Mouse (Mus musculus) fat pad, adult 2 months (tissue): ENCODE measurements around the gene Hal.
"Not testable (repeated sequence)": the region's sequence is repeated elsewhere in the genome, so short reads cannot be mapped to it uniquely, and the experiment has no call there.

Experiments
- DNase-seq: peaks from one replicate; pipeline ENCODE4 v3.0.0-alpha.2; 2011; ENCODE audit warnings: low read depth, low spot score; ENCODE audit errors: extremely low read depth

The Hal gene

DNA sequence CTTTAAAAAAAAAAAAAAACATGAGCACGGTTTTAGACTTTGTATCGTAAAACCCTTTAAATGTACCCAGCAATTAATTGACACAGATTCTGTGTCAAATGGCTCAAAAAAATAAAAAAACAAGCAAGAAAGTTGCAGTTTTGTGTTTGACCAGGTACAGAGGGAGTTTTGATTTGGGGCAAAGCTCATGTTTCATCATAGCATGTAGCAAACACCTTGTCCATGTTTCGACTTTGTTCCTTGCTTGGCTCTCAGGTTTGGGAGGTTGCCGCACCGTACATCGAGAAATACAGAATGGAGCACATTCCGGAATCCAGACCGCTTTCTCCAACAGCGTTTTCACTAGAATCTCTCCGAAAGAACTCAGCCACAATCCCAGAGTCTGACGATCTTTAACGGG is 27.4 kb downstream of the Hal start:
- DNase-seq: no peak

DNA sequence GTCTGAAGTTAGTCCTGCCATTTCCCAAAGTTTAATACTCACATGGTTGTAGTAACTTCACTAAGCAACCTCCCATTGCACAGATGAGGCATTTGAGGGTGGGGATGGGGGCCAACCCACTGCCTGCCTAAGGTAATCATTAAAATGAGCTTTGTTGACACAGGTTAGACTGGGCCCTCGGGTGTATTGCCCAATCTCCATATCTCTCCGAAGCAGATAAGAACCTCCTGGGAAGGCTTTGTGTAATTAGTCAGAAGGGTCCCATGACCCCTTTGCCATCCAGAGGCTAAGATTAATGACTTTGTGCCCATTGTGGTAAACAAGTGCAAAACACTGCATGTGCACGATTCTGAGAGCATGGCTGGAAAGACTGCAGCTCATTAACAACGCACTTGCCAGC is 29.2 kb downstream of the Hal start:
- DNase-seq: no peak

DNA sequence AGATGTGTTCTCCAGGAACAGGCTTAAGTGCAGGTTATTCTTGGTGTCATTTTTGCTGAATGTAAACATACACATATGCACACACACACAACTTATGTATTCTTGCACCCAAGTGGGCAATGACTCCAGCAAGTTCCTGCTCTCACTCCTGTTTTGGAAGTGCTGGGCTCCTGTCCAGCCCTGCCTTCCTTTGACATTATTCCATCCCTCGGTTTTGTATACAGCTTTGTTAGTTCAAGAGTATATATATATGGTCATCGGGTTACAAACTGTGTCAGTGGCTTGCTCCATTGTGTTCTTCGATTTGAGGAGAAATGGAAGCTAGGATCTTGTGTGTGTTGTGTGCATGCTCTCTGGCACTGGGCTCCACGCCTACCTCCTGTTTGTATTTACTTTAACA is 29.6 kb downstream of the Hal start:
- DNase-seq: no peak

DNA sequence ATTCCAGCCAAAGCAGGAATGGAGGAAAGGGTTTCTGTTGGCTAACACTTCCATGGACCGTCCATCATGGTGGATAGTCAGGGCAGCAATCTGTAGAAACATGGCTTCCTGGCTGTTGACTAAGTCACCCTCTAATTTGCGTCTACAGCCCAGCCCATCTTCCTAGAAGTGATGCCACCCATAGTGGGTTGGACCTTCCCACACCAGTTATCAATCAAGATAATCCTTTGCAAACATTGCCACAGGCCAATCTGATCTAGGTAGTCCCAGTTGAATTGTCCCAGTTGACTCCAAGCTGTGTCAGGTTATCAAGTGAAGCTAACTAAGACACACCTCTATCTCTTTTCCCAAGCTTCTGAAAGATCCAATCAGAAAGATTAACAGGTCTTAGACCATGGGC is 30.1 kb downstream of the Hal start:
- no peak for DNase-seq

DNA sequence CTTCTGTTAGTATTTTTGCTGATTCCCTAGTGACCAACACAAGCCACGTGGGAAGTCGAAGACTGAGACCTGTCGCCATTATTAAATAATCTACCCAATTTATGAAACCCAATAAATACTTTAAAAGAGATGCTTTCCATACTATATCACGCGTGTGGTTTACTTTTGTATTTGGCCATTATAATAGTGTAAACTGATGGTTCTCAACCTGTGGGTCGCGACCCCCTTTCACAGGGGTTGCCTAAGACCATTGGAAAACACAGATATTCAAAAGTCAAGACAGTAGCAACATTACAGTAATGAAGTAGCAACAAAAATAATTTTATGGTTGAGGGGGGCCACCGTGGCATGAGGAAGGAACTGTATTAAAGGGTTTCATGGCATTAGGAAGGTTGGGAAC is 30.6 kb downstream of the Hal start:
- no peak for DNase-seq

DNA sequence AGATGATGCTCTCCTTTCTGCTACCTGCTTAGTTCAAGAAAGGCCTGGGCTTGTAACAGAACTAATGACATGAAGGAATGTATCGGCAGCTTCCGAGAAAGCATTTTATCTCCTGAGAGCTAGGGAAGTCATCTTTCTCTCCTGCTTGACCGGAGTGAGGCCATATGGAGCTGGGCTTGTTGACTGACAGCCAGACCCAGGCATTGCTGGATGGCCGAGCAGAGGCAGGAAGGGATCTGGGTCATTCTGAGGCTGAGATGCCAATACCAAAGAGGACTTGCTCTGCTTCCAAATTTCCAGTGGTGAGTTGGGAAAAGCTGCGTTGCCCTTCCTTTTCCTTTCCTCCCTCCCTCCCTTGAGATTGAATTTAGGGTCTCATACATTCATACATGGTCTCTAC is 31.2 kb downstream of the Hal start:
- DNase-seq: no peak

DNA sequence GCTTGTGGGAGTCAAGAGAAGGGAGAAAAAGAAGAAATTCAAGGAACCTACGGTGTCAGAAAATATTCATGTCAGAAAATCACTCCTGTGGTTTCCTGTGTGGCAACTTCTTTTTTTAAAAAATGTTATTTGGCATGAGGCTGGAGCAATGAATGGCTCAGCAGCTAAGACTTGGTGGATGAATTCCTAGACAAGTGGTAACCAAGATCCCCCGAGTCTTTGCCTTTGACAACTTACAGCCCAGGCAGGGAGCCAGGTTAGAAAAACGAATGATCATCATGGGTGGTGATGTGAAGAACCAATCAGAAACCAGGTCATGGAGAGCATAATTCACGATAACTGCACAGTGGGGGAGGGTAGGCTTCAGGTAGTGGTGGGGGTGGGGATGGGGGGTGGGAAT is 32.4 kb downstream of the Hal start:
- no peak for DNase-seq

DNA sequence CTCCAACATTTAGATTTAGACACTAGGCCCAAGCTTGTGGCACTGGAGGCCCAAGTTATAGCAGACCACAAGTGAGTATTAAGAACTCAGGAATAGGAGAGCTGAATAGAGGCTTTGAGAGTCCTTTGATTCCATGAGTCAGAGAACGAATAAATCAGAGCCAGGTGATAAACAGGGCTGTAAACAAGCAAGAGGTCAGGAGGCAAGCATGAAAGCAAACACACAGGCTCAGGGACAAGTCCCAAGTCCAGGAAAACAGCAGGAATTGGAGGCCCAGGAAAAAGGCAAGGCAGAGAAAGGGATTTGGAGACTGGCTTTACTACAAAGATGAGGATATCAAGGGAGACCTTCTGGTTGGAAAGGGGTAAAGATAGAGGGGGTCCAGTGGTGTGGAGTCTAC is 36.8 kb downstream of the Hal start:
- DNase-seq: no peak

DNA sequence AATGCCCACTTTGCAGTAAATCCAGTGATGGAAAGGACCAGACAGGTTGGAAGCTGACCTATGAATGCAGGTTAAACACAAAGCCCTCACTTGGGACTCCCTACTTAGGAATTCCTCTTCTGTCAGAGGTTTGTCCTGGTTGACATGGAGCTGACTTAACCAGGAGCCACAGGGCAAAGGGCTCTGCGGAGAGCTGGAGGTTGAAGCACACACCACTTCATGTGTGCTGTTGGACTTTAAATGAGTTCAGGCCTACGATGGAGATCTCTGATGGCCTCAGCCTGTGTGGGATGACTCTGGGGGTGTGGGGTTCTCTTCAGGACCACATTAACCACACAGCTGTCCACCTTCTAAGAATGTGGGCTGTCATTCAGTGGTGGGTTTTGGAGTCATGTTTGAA is 49.7 kb downstream of the Hal start:
- no peak for DNase-seq

DNA sequence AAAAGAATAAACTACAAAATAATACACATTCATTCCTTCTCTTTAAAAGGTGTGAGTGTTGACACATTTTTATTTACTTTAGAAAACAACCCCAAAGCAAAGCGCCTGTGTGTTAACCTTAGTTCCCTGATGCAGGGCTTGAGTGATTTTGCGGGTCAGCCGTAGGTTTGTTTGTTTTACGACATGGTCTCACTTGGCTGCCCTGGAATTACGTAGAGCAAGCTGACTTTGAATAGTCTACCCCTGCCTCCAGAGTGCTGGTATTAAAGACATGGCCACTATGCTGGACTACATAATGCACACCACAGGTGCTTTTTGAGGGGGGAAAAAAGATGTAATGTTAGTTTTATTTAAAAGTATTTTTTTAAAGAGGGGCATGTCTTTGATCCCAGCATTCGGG is 50.2 kb downstream of the Hal start:
- no peak for DNase-seq

DNA sequence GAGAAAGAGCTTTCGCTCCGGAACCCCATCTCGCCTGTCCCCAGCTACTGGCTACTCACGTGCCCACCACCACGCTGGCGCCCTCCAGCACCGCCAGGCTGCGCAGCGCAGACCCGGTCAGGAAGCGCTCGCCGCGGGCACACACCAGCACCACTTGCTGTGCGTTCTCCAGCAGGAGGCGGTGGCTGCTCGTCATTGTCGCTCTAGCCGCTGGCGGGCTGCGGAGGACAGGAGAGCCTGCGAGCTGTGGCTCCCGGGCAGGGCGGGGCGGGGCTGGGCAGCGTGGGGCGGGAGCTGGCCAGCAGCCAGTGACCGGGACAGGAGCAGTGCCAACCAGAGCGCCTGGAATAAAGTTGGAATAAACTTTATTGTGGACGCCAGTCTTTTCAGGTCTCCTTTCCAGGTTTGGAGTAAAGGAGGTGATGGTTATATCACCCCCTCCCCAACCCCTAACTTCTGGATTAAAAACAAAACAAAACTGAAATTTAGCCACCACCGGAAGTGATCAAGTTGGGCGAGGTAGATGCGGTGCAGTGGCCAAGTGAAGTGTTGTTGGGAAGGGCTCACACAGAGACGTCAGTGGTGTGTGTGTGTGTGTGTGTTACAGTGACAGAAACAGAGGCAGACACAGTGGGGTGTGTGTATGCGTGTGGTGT is 51.3 kb downstream of the Hal start, which contains the start of gene Amdhd1:
Amdhd1 (minus strand) TSS at position 259 of the 656 bp plus-strand sequence.
- no peak for DNase-seq

DNA sequence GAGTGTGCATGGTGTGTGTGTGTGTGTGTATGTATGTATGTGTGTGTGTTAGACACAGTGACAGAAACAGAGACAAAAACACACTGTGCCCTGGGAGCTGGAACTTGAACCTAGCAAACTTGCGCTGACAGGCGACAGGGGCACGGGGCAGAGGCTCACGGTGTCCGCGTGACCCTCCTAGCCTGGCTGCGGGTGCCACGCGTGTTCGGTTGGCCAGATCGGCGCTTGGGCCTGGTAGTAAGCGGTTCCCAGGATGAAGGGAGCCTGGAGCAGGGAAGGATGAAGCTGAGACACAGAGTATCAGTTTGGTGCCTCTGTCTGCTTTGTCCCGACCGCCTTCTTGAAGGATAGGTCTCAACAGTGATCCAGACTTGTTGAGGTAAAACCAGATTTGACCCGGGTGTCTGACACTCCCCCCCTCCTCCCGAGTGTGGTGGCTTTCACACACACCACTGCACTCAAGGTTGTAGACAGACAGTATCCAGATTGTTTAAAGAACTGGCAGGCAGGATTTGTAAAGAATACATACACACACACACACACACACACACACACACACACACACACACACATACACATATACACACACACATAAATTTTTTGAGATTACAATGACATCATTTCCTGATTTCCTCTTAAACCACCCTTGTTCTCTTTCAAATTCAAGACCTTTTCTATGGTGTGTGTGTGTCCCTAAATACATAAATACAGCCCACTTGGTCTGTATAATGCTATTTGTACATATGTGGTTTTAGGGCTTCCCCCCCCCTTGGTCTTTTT is 52.1 kb downstream of the Hal start, which contains the start of gene Ccdc38:
Ccdc38 (plus strand) TSS at position 202 of the 780 bp plus-strand sequence.
- no peak for DNase-seq

DNA sequence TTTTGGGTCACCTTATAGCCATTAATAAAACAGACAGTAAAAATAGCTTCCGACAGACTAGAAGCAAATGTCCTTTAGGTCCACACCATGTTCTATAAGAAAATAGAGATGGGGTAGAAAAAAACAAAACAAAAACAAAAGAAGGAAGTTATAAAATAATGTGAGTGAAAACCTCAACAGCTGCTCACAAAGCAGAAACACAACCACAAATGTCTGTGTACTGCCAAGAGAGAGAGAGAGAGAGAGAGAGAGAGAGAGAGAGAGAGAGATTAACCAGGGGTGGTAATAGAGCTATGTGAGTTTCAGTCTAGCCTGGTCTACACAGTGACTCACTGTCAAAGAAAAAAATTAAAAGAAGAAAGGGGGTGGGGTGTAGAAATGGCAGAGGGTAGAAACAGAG is 53.0 kb downstream of the Hal start:
- no peak for DNase-seq

DNA sequence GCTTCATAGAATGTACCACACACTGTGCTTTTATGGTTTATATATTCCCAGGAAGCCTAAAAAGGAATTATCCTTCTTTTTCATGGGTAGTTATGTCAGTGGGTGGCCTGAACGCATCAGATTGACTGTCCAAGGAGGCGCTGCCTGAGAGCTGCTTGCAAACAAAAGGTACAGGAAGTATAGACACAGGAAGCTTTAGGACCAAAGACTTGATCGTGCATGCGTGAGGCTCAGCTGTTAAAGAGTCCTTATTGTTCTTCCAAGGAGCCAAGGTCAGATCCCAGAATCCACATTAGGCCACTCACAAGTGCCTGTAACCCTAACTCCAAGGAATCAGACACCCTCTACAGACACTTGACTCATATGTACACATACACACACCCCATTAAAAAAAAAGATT is 53.8 kb downstream of the Hal start:
- DNase-seq: no peak

DNA sequence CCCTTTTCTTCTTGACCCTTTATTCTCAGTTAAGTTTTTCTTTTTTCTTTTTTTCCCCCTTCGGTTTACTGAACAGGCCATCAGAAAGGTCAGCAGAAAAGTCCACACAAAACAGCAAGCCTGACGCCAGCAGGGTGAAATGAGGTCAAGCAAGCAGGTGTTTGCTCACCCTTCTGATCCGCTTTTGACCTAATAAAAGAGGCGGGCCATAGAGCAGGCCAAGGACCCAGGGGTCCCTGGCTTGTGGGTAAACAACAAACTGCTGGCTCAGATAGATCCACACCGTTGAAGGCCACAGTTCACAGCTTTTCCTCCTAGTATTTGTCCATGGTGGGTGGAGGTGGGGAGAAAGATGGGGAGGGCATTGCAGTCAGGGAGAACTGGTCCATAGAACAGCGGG is 54.6 kb downstream of the Hal start:
- no peak for DNase-seq

DNA sequence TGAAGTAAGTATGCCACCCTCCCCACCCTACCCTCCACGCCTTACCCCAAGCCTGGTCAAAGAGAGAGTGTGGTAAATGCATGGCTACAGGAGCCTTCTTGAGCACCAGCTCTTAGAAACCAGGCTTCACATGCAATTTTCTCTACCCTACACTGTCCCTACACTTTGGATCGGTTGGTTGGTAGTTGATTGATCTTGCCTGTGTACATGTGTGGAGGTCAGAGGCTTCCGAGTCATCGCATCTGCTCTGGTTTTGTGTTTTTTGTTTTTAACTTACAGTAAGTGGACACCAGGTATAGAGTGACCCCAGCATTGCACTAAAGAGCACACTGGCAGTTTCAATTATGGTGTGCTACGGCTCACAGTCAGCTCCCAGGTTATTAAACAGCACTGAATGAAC is 55.6 kb downstream of the Hal start:
- no peak for DNase-seq

DNA sequence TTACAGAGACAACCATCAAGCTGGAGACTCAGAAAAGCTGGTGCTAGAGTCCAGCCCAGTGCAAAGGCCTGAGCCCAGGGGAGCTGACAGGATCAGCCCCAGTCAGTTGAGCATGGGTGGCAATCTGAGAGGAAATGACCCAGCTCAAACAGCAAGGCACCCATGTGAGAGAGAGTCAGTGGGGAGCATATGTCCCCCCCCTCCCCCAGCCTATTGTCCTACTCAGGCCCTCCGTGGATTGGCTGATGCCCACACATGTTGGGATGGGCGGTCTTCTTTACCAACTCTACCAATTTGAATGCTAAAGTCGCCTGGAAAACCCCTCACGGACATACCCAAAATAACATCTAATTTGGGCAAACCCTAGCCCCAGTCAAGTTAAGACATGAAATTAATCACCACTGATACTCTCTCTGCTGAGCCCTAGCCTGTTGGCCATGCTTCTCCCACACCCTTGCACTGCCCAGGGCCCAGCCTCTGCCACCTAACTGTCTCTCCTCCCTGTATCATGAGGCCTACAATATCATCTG is 59.2 kb downstream of the Hal start:
- no peak for DNase-seq

DNA sequence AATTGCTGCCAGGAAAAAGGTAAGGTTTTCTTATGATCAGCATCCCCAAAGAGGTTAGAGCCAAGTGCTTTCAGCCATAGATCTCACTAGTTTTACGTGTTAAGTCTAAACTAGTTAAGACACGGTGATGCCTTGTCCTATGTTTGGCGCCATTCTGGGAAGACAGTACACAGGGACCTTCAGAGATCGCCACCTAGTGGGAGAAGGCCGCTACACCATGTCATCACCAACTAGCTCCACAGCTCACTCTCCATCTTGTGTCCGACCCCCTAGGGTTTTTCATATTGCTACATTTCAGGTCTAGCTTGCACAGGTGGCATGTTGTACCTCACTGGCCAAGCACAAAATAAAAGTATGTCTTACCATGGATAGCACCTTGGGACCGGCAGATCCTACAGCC is 60.4 kb downstream of the Hal start:
- DNase-seq: no peak

DNA sequence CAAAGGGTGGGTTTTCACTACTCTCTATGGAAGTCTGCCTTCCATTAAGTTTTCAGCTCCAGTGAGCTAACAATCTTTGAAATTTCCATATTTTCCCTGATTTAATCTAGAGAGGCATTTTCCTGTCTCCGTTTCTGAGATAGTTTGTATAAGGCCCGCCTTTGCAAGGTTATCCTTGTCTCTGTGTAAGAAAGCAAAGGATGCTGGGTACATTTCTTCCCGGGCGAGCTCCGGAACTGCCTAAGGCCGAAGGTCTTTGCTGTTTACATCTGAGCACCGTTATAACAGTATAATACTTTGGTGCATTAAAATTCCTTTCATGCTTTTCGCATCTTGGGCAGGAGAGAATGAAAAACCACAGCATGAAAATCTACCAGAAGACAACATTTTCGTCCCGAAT is 61.3 kb downstream of the Hal start:
- DNase-seq: no peak

DNA sequence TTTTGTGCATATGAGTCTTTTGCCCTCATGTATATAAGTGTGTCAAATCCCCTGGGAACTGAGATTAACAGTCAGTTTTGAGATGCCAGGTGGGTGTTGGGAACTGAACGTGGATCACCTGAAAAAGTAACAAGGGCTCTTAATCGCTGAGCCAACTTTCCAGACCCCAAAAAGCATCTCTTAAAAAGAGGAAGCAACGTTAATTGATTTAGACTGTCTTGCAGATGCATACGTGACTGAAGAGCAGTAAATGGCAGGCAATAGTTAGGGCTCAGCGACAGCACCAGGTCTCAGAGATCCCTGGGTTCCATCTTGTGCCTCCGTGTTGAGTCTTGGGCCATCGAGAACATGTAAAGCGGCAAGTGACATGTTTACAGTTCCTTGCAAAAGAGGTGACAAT is 64.0 kb downstream of the Hal start:
- no peak for DNase-seq

DNA sequence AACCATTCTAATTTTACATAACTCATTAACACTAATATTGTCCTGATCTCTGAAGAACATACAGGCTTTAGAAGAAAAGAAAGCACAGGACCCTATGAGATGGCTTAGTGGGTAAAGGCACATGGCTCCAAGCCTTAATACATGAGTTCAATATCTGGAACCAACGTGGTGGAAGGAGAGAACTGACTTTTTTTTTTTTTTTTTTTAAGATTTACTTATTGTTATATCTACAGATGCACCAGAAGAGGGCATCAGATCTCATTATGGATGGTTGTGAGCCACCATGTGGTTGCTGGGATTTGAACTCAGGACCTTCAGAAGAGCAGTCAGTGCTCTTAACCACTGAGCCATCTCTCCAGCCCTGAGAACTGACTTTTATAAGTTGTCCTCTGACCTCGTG is 69.4 kb downstream of the Hal start:
- not testable (repeated sequence) for DNase-seq

DNA sequence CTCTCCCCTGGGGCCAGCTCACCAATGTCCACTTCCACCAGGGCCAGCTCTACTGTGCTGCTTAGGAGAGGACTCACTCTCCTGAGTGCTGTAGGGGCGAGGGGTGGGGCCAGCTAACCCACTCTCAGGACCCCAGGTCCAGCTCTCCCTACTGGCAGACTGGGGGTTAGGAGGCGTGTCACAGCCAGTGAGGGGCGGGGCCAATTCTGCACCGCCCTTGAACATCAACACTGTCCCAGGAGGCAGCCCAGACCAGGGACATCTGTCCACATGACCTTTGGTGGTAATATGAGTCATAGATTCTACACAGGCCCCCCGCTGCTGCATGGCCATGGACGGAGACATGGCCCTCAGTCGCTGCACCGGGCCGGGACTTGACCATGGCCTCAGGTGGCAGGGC is 71.2 kb downstream of the Hal start:
- no peak for DNase-seq
